Mouse (Mus musculus): ENCODE results near the gene Lgmn.

Gene Lgmn

GRCm38 (mm10) chr12:102387219-102387917, 52.2 kb downstream of the Lgmn start:
- DNase-seq: peak; percentile 59

DNA sequence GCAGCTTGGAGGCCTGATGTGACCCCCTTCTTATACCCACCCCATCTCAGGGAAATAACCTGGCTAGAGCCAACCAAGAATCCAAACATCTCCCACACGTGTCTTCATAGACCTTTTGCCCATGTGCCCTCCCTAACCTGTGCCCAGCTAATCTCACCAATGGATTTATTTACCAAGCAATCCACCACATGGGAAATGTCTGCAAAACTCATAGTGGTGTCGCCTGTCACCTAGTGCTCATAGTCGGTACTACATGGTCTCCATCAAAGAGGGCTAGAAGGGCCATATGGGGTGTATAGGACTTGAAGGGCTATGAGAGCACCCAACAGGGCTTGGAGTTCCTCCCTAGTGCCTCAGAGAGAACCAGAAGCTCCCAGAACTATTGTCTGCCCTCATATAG, 54.8 kb downstream of the Lgmn start:
- DNase-seq: no peak

DNA sequence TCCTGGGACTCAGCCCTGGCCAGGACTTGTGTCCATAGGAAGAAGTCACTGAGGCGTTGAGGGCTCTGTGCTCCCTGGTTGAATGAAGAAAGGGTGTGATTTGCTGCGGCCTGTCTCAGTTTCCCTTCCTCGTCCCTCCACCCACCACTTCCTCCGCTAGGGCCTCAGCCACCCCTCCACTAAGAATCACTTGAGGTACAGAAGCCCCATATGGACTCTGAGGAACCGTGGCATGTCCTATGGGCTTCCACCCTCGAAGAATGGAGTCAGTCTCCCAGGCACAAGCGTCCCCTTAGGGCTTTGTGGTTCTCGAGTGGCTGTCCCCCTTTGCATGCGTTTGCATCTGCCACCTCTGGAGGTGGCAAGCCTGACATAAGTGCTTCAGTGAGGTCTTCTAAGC, 56.3 kb downstream of the Lgmn start:
- DNase-seq: no peak

GRCm38 (mm10) chr12:102382180-102382579, 57.4 kb downstream of the Lgmn start:
- no peak for DNase-seq

DNA sequence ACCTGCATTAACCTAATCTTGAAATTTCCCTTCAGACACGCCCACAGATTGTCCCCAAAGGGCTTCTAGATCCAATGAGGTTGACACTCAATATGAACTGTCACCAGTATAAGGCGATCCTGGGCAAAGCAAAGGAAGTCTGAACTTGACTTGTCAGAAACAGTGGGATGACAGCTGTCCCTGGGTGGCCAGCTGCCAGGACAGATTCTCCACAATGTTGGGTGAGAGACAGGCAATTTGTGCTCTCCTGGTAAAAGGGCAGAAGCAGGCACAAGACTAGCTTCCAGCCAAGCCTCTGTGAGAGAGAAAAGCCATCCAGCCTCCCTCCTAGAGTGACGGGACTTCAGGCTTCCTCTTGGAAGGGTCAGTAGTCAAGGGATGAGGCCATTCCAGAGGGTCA, 67.3 kb downstream of the Lgmn start:
- DNase-seq: no peak

DNA sequence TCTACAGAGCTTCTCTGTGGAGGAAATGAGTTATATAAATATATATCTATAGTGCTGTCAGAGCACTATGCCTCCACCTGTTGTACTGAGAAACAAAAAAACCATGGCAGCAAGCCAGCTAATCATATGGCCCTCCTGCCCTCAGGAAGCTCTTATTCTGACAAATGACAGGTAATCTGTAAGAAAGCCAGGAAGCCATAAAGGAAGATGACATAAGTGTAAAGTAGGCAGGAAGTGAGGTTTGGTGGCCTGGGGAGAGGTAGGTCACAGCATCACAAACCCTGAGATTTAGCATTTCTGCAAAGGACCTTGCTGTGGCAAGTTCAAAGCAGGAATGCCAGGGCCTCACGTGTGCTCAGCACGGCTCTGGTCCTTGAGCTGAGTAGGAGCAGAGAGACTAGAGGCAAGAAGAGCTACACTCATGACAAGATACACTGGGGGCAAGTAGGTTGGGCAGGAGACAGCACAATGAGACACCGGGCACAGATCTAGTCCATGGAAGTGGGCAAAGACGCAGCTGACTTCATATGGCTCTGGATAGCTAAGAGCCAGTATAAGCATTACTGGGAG, 68.6 kb downstream of the Lgmn start:
- no peak for DNase-seq

DNA sequence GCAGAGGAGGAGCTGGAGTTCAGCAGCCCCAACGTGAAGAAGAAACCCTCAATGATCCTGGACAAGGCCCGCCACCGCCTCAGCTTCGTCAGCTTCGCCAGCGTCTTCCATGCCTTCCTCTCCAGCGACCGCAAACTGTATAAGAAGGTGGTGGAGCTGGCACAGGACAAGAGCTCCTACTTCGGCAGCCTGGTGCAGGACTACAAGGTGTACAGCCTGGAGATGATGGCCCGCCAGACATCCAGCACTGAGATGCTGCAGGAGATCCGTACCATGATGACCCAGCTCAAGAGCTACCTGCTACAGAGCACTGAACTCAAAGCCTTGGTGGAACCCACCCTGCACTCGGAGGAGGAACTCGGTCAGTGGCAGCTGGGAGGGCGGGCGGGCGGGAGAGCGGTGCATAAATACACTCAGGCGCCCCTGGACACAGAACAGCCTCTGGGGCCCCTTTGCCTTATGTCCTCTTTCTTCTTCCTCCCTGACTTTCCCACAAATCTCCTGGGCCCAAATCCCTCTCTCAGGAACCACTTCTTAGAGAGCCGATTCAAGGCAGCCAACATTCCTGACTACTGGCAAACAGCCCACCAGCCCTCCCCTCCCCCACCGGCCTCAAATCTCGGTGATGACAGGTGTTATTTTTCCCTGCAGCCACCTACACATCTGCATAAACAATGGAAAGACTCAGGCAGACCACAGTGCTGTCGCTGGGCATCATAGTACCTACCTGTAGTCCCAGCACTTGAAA, 70.0 kb downstream of the Lgmn start:
- DNase-seq: no peak

DNA sequence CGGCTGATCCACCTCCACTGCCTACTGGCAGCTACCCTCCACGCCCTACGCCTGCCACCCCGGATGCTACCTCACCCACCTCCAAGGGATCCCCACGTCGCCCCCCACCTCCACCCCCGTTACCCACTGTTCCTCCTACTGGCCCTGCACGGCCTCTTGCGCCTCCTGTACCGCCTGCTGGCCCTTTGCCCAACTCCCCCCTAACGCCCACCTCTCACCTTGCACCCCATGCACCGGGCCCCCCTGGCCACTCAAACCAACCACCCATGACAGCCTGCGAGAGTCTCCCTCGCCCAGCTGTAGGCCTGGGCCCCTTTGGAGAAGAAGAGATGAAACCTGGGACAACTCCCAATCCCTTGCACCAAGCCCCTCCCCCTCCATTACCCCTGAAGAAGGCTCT, 71.1 kb downstream of the Lgmn start:
- DNase-seq: no peak

- no peak for DNase-seq
Observed at GRCm38 (mm10) chr12:102368066-102368465, 71.5 kb downstream of the Lgmn start.

DNA sequence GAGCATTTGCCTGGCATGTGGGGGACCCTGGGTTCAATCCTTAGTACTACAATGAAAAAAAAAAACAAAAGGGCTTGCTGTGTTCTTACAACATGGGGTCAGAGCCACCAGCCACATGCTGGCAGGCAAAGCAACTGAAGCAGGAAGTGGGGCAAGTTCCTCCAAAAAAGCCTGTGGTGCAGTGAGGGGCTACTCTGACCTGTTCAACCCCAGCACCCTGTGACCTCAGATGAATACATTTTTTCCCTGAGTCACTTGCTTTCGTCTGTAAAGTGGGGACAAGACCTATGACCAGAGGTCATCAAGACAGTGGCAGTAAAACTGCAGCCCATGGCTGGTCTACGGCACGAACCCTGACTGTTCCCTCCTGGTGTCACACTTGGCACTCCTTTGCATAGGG, 72.5 kb downstream of the Lgmn start:
- no peak for DNase-seq

GRCm38 (mm10) chr12:102366126-102366816, 73.3 kb downstream of the Lgmn start:
- DNase-seq: no peak

DNA sequence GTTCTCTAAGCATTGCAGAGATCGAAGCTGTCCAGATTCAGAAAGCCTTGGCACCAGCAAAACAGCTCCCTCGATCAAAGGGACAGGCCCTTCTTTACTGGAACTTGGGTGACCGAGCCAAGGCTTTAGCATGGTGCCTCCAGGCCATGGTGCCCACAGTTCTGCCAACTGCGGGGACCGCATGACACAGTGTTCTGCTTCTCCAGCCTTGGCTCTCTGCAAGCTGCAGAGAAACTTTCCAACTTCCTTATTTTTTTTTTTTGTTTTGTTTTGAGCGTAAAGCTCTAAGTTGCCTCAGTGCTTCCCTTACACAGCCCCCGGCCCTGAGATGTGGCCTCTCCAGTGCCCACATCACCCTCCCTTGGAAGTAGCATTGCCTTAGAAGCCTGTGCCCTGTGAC, 74.6 kb downstream of the Lgmn start:
- no peak for DNase-seq

GRCm38 (mm10) chr12:102361189-102362161, 78.1 kb downstream of the Lgmn start:
- no peak for DNase-seq

- DNase-seq: no peak
Observed at GRCm38 (mm10) chr12:102359390-102359789, 80.2 kb downstream of the Lgmn start.

GRCm38 (mm10) chr12:102356781-102357180, 82.8 kb downstream of the Lgmn start:
- no peak for DNase-seq

GRCm38 (mm10) chr12:102355784-102356183, 83.8 kb downstream of the Lgmn start:
- DNase-seq: no peak

GRCm38 (mm10) chr12:102354126-102354984, 85.3 kb downstream of the Lgmn start:
- DNase-seq: no peak

- DNase-seq: no peak
Observed at GRCm38 (mm10) chr12:102350997-102351396, 88.6 kb downstream of the Lgmn start.

- no peak for DNase-seq
Observed at GRCm38 (mm10) chr12:102348447-102348846, 91.2 kb downstream of the Lgmn start.

DNA sequence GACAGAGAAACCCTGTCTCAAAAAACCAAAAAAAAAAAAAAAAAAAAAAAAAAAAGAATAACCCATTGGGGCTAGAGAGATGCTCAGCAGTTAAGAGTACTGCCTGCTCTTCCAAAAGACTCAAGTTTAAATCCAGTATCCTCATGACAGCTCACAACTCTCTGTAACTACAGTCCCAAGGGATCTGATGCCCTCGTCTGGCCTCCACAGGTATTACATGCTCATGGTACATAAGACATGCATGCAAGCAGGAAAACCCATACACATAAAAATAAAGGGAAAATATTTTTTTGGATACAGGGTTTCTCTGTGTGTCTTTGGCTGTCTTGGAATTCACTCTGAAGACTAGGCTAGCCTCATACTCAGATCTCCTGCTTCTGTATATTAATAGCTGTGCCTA, 93.1 kb downstream of the Lgmn start:
- peak; percentile 31 for DNase-seq

Measured in kidney, adult 11 months (tissue).